Comparison of ENCODE assay signal across 18 mouse cellular contexts in the genomic region with DNA sequence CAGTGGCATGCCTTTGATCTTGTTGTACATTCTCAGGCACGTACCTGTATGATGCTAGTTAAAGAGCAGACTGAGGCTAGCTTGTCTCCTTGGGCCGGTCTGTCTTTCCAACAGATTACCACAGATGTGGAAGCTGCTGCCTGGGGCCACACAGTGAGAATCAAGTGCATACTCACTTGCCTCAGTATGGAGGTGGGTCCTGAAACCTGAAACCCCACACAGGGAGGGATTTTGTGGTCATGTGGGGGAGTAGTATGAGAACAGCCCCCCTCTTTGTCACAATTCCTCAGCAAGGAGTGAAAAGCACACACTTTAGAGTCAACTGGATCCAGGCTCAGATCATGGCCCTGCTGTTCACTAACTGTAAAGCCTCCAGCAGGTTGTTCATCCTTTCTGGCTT.
A peak's percentile ranks its signal among the peaks of the same experiment; 100 is the strongest.
DNase-seq lines count a peak whose midpoint lies in the region; ATAC-seq and TF ChIP-seq lines count a peak whose summit lies in the region.
"Had no signal": no experiment of that assay in that cellular context is flagged by ENCODE, and none has a peak within 500 bp of the region (broad histone marks: within the 10 kb centered on the region; RNA-seq: fewer than 3 reads in every experiment).

No protein-coding gene starts in this region.

- DNase-seq in forebrain, embryonic 14.5 days (ENCODE audit: low spot score), result no peak
- DNase-seq in kidney, adult 9 months, result no peak
- no peak for DNase-seq in kidney, adult 2 months
- DNase-seq: cerebellum, adult 8-10 months; gastrocnemius, postnatal 14 days; heart, adult 2 months; heart, postnatal 4 days; kidney, adult 8-10 months; kidney, postnatal 25 days had no signal

- H3K9ac ChIP-seq in hindbrain, embryonic 15.5 days, result no peak overlapping the region
- no peak overlapping the region for H3K9ac ChIP-seq in hindbrain, embryonic 12.5 days
- no peak overlapping the region for H3K9ac ChIP-seq in forebrain, embryonic 14.5 days (ENCODE audit: low read length)
- no peak overlapping the region for H3K9ac ChIP-seq in midbrain, embryonic 16.5 days (ENCODE audit: low read depth, low read length)
- H3K9ac ChIP-seq: embryonic facial prominence, embryonic 13.5 days; liver, embryonic 14.5 days; midbrain, embryonic 12.5 days had no signal

- no peaks in the 10 kb centered on the region for H3K9me3 ChIP-seq in hindbrain, embryonic 15.5 days
- H3K9me3 ChIP-seq in hindbrain, embryonic 12.5 days (replicated peaks), result no peaks in the 10 kb centered on the region
- H3K9me3 ChIP-seq in forebrain, embryonic 14.5 days (replicated peaks; ENCODE audit: control insufficient read depth, low read length), result no peaks in the 10 kb centered on the region
- H3K9me3 ChIP-seq in midbrain, embryonic 16.5 days (replicated peaks; ENCODE audit: control insufficient read depth, low read length, poor library complexity, severe bottlenecking), result no peaks in the 10 kb centered on the region
- H3K9me3 ChIP-seq: embryonic facial prominence, embryonic 13.5 days; midbrain, embryonic 12.5 days had no signal

- no peak for TF ChIP-seq CTCF in cortical plate, adult 2 months (IDR thresholded peaks at IDR 0.05; ENCODE audit: extremely low read depth, insufficient read depth, low read length)
- no peak for TF ChIP-seq CTCF in kidney, adult 2 months (conservative IDR thresholded peaks at IDR 0.05; ENCODE audit: insufficient read depth, insufficient read length, low read depth, low read length)

- TF ChIP-seq POLR2A in cortical plate, adult 2 months (IDR thresholded peaks at IDR 0.05; ENCODE audit: extremely low read depth, insufficient read depth, low read length), result no peak
- no peak for TF ChIP-seq POLR2A in kidney, adult 2 months (IDR thresholded peaks at IDR 0.05; ENCODE audit: low read depth, low read length)

- WGBS in hindbrain, embryonic 15.5 days, result 69% methylated on average over 2 of the region's 2 CpGs
- WGBS in hindbrain, embryonic 12.5 days, result 68% methylated on average over 2 of the region's 2 CpGs
- 58% methylated on average over 2 of the region's 2 CpGs for WGBS in forebrain, embryonic 14.5 days
- WGBS in midbrain, embryonic 16.5 days, result 53% methylated on average over 2 of the region's 2 CpGs
- 35% methylated on average over 2 of the region's 2 CpGs for WGBS in kidney, adult 2 months

- H3K4me2 ChIP-seq in hindbrain, embryonic 15.5 days, result no peak overlapping the region
- no peak overlapping the region for H3K4me2 ChIP-seq in hindbrain, embryonic 12.5 days (replicated peaks)
- no peak overlapping the region for H3K4me2 ChIP-seq in forebrain, embryonic 14.5 days (ENCODE audit: low read length)
- H3K4me2 ChIP-seq in midbrain, embryonic 16.5 days (ENCODE audit: low read length), result no peak overlapping the region
- H3K4me2 ChIP-seq: embryonic facial prominence, embryonic 13.5 days; midbrain, embryonic 12.5 days had no signal

- H3K36me3 ChIP-seq in hindbrain, embryonic 15.5 days, result no peaks in the 10 kb centered on the region
- no peaks in the 10 kb centered on the region for H3K36me3 ChIP-seq in hindbrain, embryonic 12.5 days
- no peaks in the 10 kb centered on the region for H3K36me3 ChIP-seq in forebrain, embryonic 14.5 days (ENCODE audit: control insufficient read depth, insufficient read depth, low read length)
- H3K36me3 ChIP-seq in midbrain, embryonic 16.5 days (ENCODE audit: control insufficient read depth, insufficient read depth, low read length), result no peaks in the 10 kb centered on the region
- H3K36me3 ChIP-seq in kidney, adult 2 months (ENCODE audit: control insufficient read depth, insufficient read depth, low read length), result no peaks in the 10 kb centered on the region
- H3K36me3 ChIP-seq: embryonic facial prominence, embryonic 13.5 days; midbrain, embryonic 12.5 days had no signal

- peak overlapping the region; percentile 75; the same call in 1 of the 2 replicates for H3K27ac ChIP-seq in hindbrain, embryonic 15.5 days (replicated peaks)
- H3K27ac ChIP-seq in hindbrain, embryonic 12.5 days, result no peak overlapping the region
- H3K27ac ChIP-seq in cortical plate, adult 2 months (ENCODE audit: insufficient read depth, low read length), result 0 out of 2 replicates have a peak overlapping the region, but pooled peaks have one; percentile 25
- peak overlapping the region; percentile 78 for H3K27ac ChIP-seq in forebrain, embryonic 14.5 days (ENCODE audit: low read depth, low read length)
- peak overlapping the region; percentile 77 for H3K27ac ChIP-seq in midbrain, embryonic 16.5 days (ENCODE audit: low read length)
- H3K27ac ChIP-seq in kidney, adult 2 months (ENCODE audit: insufficient read depth, low read depth, low read length), result no peak overlapping the region
- H3K27ac ChIP-seq: embryonic facial prominence, embryonic 13.5 days; heart, adult 2 months; liver, embryonic 14.5 days; macrophage; midbrain, embryonic 12.5 days; stomach, postnatal 0 days had no signal

- H3K4me3 ChIP-seq in hindbrain, embryonic 15.5 days, result no peak overlapping the region
- no peak overlapping the region for H3K4me3 ChIP-seq in hindbrain, embryonic 12.5 days
- H3K4me3 ChIP-seq in cortical plate, adult 2 months (ENCODE audit: insufficient read depth, low read length), result no peak overlapping the region
- no peak overlapping the region for H3K4me3 ChIP-seq in forebrain, embryonic 14.5 days (ENCODE audit: low read depth, low read length)
- H3K4me3 ChIP-seq in midbrain, embryonic 16.5 days (ENCODE audit: low read depth, low read length), result no peak overlapping the region
- no peak overlapping the region for H3K4me3 ChIP-seq in kidney, adult 2 months (ENCODE audit: insufficient read depth, low read depth, low read length)
- H3K4me3 ChIP-seq: embryonic facial prominence, embryonic 13.5 days; heart, adult 2 months; midbrain, embryonic 12.5 days had no signal

- no peak for ATAC-seq in hindbrain, embryonic 15.5 days (ENCODE audit: low FRiP score, low read depth)
- no peak for ATAC-seq in hindbrain, embryonic 12.5 days (ENCODE audit: low FRiP score)
- ATAC-seq in forebrain, embryonic 14.5 days, result no peak
- no peak for ATAC-seq in midbrain, embryonic 16.5 days

- peaks cover 31% of the 10 kb centered on the region for H3K4me1 ChIP-seq in hindbrain, embryonic 15.5 days (replicated peaks)
- H3K4me1 ChIP-seq in hindbrain, embryonic 12.5 days, result peaks cover 17% of the 10 kb centered on the region
- H3K4me1 ChIP-seq in cortical plate, adult 2 months (ENCODE audit: control insufficient read depth, insufficient read depth, low read length), result peaks cover 9% of the 10 kb centered on the region
- peaks cover 24% of the 10 kb centered on the region for H3K4me1 ChIP-seq in forebrain, embryonic 14.5 days (ENCODE audit: control insufficient read depth, insufficient read depth, low read length)
- H3K4me1 ChIP-seq in midbrain, embryonic 16.5 days (ENCODE audit: control insufficient read depth, insufficient read depth, low read length), result peaks cover 37% of the 10 kb centered on the region
- no peaks in the 10 kb centered on the region for H3K4me1 ChIP-seq in kidney, adult 2 months (ENCODE audit: control insufficient read depth, insufficient read depth, low read length)

- no peaks in the 10 kb centered on the region for H3K27me3 ChIP-seq in hindbrain, embryonic 15.5 days
- no peaks in the 10 kb centered on the region for H3K27me3 ChIP-seq in hindbrain, embryonic 12.5 days
- H3K27me3 ChIP-seq in forebrain, embryonic 14.5 days (replicated peaks; ENCODE audit: control insufficient read depth, insufficient read depth, low read length), result no peaks in the 10 kb centered on the region
- no peaks in the 10 kb centered on the region for H3K27me3 ChIP-seq in midbrain, embryonic 16.5 days (ENCODE audit: control insufficient read depth, insufficient read depth, low read depth, low read length)
- H3K27me3 ChIP-seq in kidney, adult 2 months (replicated peaks; ENCODE audit: control insufficient read depth, insufficient read depth, low read length), result no peaks in the 10 kb centered on the region

Comparison
In these comparisons a context has a peak if more than half of its experiments do, and no peak if none do; other contexts are left out.
1. H3K27ac ChIP-seq: peak in hindbrain, embryonic 15.5 days (single experiment), cortical plate, adult 2 months (single experiment), forebrain, embryonic 14.5 days (single experiment) and midbrain, embryonic 16.5 days (single experiment); none in hindbrain, embryonic 12.5 days (single experiment) and kidney, adult 2 months (single experiment).